Mouse (Mus musculus) heart, embryonic 10.5 days (tissue): Measurements from ENCODE around the gene Tmem115. TPM values are rescaled to one million over a fixed set of nuclear protein-coding genes. Genes with fewer than 3 reads are reported as not detected.
"Not testable (repeated sequence)": the region's sequence is repeated elsewhere in the genome, so short reads cannot be mapped to it uniquely, and the experiment has no call there.

Experiments used
- DNase-seq: peaks from one replicate; pipeline ENCODE4 v3.0.0-alpha.2; 2017; ENCODE audit warnings: low spot score
- H3K27ac ChIP-seq: fragments of 300-500 bp; sonication (generic); 2 replicates; pipeline ENCODE4 v1.5.1; 2016; ENCODE audit warnings: mild to moderate bottlenecking
- H3K27me3 ChIP-seq: fragments of 300-500 bp; sonication (generic); 2 replicates; pipeline ENCODE4 v1.6.1; 2016; ENCODE audit warnings: mild to moderate bottlenecking; ENCODE audit not compliant: poor library complexity, insufficient read depth, severe bottlenecking
- H3K36me3 ChIP-seq: fragments of 300-500 bp; sonication (generic); 2 replicates; pipeline ENCODE4 v1.6.1; 2016; ENCODE audit warnings: mild to moderate bottlenecking, moderate library complexity
- H3K4me1 ChIP-seq: fragments of 300-500 bp; sonication (generic); 2 replicates; pipeline ENCODE4 v1.6.1; 2016; ENCODE audit warnings: mild to moderate bottlenecking
- H3K4me3 ChIP-seq: fragments of 300-500 bp; sonication (generic); 2 replicates; pipeline ENCODE4 v1.5.1; 2016; ENCODE audit warnings: mild to moderate bottlenecking, moderate library complexity
- H3K9me3 ChIP-seq: fragments of 300-500 bp; sonication (generic); 2 replicates; pipeline ENCODE4 v1.6.1; 2016; ENCODE audit warnings: mild to moderate bottlenecking, moderate library complexity
- WGBS: fragments of 180-500 bp; shearing (Covaris S2); methylation state at CpG from one replicate; pipeline ENCODE4 v1.1.7; 2016; 5-methylcytosine and 5-hydroxymethylcytosine counted together
- polyA plus RNA-seq: library from polyadenylated mRNA; unstranded; fragments of >200 nt; fragmentation: Nextera tagmentation; extraction: Ambion mirVana; gene quantifications from 2 replicates; pipeline ENCODE4 v1.2.1, GENCODE M21; 2016

Gene Tmem115
- polyA plus RNA-seq, 1 experiment from 2014 or later = 46.8 TPM

- Histone ChIP-seq H3K27ac (peak overlapping the region; percentile 96), H3K4me1 (peaks cover 62% of the 10 kb centered on the region)
- WGBS = 0% methylated on average over 53 of the region's 53 CpGs
These were observed 20.6 kb downstream of the Tmem115 start for GRCm38 (mm10) chr9:107554319-107554825.

GRCm38 (mm10) chr9:107555031-107555457 is 21.3 kb downstream of the Tmem115 start:
- Histone ChIP-seq H3K9me3 (no peaks in the 10 kb centered on the region), H3K4me3 (peak overlapping the region; percentile 84)

More at GRCm38 (mm10) chr9:107554319-107554825, 20.6 kb downstream of the Tmem115 start:
- peak; percentile 99 for DNase-seq
- Histone ChIP-seq H3K4me3 (peak overlapping the region; percentile 84), H3K9me3 (no peaks in the 10 kb centered on the region), H3K27me3 (peaks cover 32% of the 10 kb centered on the region), H3K36me3 (peaks cover 31% of the 10 kb centered on the region)

GRCm38 (mm10) chr9:107555701-107556100 is 22.0 kb downstream of the Tmem115 start:
- 38% methylated on average over 2 of the region's 2 CpGs for WGBS
- H3K9me3 ChIP-seq = no peaks in the 10 kb centered on the region
- peak overlapping the region; percentile 84 for H3K4me3 ChIP-seq
- peaks cover 18% of the 10 kb centered on the region for H3K27me3 ChIP-seq
- DNase-seq = no peak
- peaks cover 44% of the 10 kb centered on the region for H3K36me3 ChIP-seq
- peak overlapping the region; percentile 96 for H3K27ac ChIP-seq
- peaks cover 50% of the 10 kb centered on the region for H3K4me1 ChIP-seq

More at GRCm38 (mm10) chr9:107555031-107555457, 21.3 kb downstream of the Tmem115 start:
- peak; percentile 87 for DNase-seq
- peaks cover 25% of the 10 kb centered on the region for H3K27me3 ChIP-seq
- peaks cover 56% of the 10 kb centered on the region for H3K4me1 ChIP-seq
- peaks cover 37% of the 10 kb centered on the region for H3K36me3 ChIP-seq
- peak overlapping the region; percentile 96 for H3K27ac ChIP-seq
- WGBS = under 1% methylated on average over 23 of the region's 23 CpGs

- Histone ChIP-seq H3K27ac (peak overlapping the region; percentile 96; the same call in 1 of the 2 replicates), H3K4me1 (peaks cover 43% of the 10 kb centered on the region), H3K9me3 (no peaks in the 10 kb centered on the region), H3K36me3 (peaks cover 50% of the 10 kb centered on the region), H3K4me3 (peak overlapping the region; percentile 84), H3K27me3 (peaks cover 12% of the 10 kb centered on the region; the same call in 1 of the 2 replicates)
- WGBS = 67% methylated on average over 3 of the region's 3 CpGs
- DNase-seq = no peak
These were observed 22.6 kb downstream of the Tmem115 start for GRCm38 (mm10) chr9:107556346-107556745.

- peak within 1 kb of the TSS; percentile 91 for H3K4me3 ChIP-seq
- H3K36me3 ChIP-seq = peaks cover 58% of the 10 kb centered on the region
- H3K27ac ChIP-seq = peak within 1 kb of the TSS; percentile 85
- WGBS = under 1% methylated on average over 46 of the region's 46 CpGs
- H3K27me3 ChIP-seq = no peaks in the 10 kb centered on the region
- peaks cover 38% of the 10 kb centered on the region for H3K4me1 ChIP-seq
- H3K9me3 ChIP-seq = no peaks in the 10 kb centered on the region
- peak; percentile 99 for DNase-seq
These were observed 29.4 kb downstream of the Tmem115 start, which contains the start of gene Tusc2 for GRCm38 (mm10) chr9:107563029-107563581. Gene Tusc2 (plus strand): TSS chr9:107563255.

DNA sequence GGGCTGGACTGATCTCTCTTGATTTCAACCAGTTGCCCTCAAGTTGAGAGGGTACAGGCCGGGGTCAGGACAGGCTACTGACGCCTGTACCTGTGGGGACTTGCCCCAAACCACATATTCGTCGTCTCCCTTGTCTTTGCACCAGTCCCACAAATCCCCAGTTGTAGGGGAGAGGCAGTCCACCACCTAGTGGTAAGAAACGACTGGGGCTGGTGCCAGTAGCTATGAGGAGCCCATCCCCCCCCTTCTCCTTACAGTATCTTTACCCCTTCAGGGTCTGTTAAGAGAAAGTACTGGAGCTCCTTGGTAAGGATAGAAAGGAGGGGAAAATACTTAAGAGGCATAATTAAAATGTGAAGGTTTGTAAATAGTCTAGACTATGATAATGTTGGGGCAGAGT is 31.8 kb downstream of the Tmem115 start:
- not testable (repeated sequence) for DNase-seq, H3K9me3 ChIP-seq, H3K4me3 ChIP-seq, H3K27me3 ChIP-seq
- peaks cover 57% of the 10 kb centered on the region for H3K4me1 ChIP-seq
- peaks cover 37% of the 10 kb centered on the region for H3K36me3 ChIP-seq
- 47% methylated on average over 5 of the region's 5 CpGs for WGBS
- H3K27ac ChIP-seq = peak overlapping the region; percentile 44; the same call in 1 of the 2 replicates

DNA sequence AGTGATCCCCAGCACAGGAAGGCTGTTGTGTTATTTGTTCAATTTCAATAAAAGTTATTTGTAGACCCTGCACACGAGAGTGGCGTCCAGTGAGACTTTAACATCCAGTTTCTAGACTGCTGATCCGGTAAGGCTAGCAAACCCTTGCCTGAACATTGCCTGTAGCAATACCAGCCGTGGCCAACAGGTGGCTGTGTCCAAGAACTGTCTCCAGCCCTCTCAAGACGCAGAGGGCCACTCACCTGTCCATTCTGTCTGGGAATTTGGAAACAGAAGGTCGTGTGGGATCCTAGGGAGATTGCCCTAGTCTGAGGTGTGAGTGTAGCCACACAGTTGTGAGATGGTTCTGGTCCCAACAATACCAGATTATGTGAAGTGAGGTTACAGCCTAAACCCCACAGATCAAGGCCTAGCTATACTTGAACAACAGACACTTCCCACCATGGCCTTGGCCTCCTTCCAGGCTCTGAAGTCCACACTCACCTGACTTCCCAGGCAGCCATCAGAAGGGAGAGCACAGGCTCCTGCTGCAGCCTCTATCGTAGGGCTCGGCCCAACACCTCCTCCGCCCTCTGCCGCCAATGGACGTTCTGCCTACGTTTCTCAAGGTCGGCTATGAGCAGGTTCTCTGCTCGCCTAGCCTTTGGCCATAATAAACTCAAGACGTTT is 32.4 kb downstream of the Tmem115 start:
- Histone ChIP-seq H3K27me3 (no peaks in the 10 kb centered on the region), H3K36me3 (peaks cover 37% of the 10 kb centered on the region), H3K9me3 (no peaks in the 10 kb centered on the region), H3K4me1 (peaks cover 63% of the 10 kb centered on the region), H3K4me3 (peak overlapping the region; percentile 81; the same call in 1 of the 2 replicates), H3K27ac (peak overlapping the region; percentile 97)
- no peak for DNase-seq
- 54% methylated on average over 15 of the region's 15 CpGs for WGBS

DNA sequence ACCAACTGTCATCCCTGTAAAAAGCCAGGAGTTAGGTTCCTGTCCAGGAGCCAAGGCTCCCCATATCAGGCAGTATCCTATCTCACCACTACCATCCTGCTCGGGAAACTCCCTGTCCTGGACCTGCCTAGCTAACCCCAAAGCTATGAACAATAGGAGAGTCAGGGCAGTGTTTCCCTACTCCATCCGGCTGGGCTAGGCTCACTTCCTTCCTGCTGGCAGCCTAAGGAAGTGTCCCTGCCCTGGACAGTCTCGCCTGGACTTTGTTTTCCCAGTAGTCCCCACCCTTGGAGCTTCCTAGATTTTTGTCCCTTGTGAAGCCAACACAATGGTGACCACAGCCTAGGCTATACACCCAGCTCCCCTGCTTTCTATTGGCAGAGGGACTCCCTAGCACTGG is 33.1 kb downstream of the Tmem115 start:
- H3K27ac ChIP-seq = peak overlapping the region; percentile 97
- 49% methylated on average over 3 of the region's 3 CpGs for WGBS
- no peaks in the 10 kb centered on the region for H3K9me3 ChIP-seq
- peaks cover 70% of the 10 kb centered on the region for H3K4me1 ChIP-seq
- peak overlapping the region; percentile 81 for H3K4me3 ChIP-seq
- DNase-seq = no peak
- peaks cover 37% of the 10 kb centered on the region for H3K36me3 ChIP-seq
- H3K27me3 ChIP-seq = no peaks in the 10 kb centered on the region

- peaks cover 75% of the 10 kb centered on the region for H3K4me1 ChIP-seq
- no peaks in the 10 kb centered on the region for H3K9me3 ChIP-seq
- H3K27me3 ChIP-seq = no peaks in the 10 kb centered on the region
- peaks cover 41% of the 10 kb centered on the region for H3K36me3 ChIP-seq
- peak within 1 kb of the TSS; percentile 81 for H3K4me3 ChIP-seq
- H3K27ac ChIP-seq = peak within 1 kb of the TSS; percentile 97
- 6% methylated on average over 18 of the region's 18 CpGs for WGBS
- no peak for DNase-seq
These were observed 34.1 kb downstream of the Tmem115 start, which contains the start of gene Hyal2 for GRCm38 (mm10) chr9:107567702-107568319. Gene Hyal2 (plus strand): TSS chr9:107567945.

- H3K27ac ChIP-seq = peak overlapping the region; percentile 97
- DNase-seq = peak; percentile 94
- WGBS = under 1% methylated on average over 41 of the region's 41 CpGs
- peak overlapping the region; percentile 81 for H3K4me3 ChIP-seq
- H3K9me3 ChIP-seq = no peaks in the 10 kb centered on the region
- H3K27me3 ChIP-seq = no peaks in the 10 kb centered on the region
- H3K36me3 ChIP-seq = peaks cover 48% of the 10 kb centered on the region
- peaks cover 73% of the 10 kb centered on the region for H3K4me1 ChIP-seq
These were observed 34.9 kb downstream of the Tmem115 start for GRCm38 (mm10) chr9:107568331-107569261.

- Histone ChIP-seq H3K4me3 (peak overlapping the region; percentile 81), H3K27me3 (no peaks in the 10 kb centered on the region), H3K27ac (peak overlapping the region; percentile 97), H3K4me1 (peaks cover 66% of the 10 kb centered on the region), H3K9me3 (no peaks in the 10 kb centered on the region), H3K36me3 (peaks cover 51% of the 10 kb centered on the region)
- no peak for DNase-seq
- under 1% methylated on average over 23 of the region's 23 CpGs for WGBS
These were observed 35.5 kb downstream of the Tmem115 start for GRCm38 (mm10) chr9:107569270-107569669.

- no peaks in the 10 kb centered on the region for H3K9me3 ChIP-seq
- DNase-seq = no peak
- peaks cover 51% of the 10 kb centered on the region for H3K36me3 ChIP-seq
- H3K4me1 ChIP-seq = peaks cover 64% of the 10 kb centered on the region
- no peaks in the 10 kb centered on the region for H3K27me3 ChIP-seq
- H3K27ac ChIP-seq = peak overlapping the region; percentile 97
- peak overlapping the region; percentile 81 for H3K4me3 ChIP-seq
- WGBS = 53% methylated on average over 13 of the region's 13 CpGs
These were observed 36.3 kb downstream of the Tmem115 start for GRCm38 (mm10) chr9:107570016-107570415.
